ENCODE assay signal across 15 mouse cellular contexts in genomic region chr6:90698843-90699242, GRCm38 (mm10).
DNase-seq lines count a peak whose midpoint lies in the region; ATAC-seq and TF ChIP-seq lines count a peak whose summit lies in the region.
"Had no signal": no experiment of that assay in that cellular context is flagged by ENCODE, and none has a peak within 500 bp of the region (broad histone marks: within the 10 kb centered on the region; RNA-seq: fewer than 3 reads in every experiment).

No protein-coding gene starts in this region.

- no peak for TF ChIP-seq POLR2A in limb, embryonic 14.5 days (IDR thresholded peaks at IDR 0.05; ENCODE audit: borderline replicate concordance, extremely low read depth, insufficient read depth, insufficient read length)

- H3K4me2 ChIP-seq in limb, embryonic 14.5 days (replicated peaks; ENCODE audit: low read depth, low read length, severe bottlenecking): no peak overlapping the region
- H3K4me2 ChIP-seq in hindbrain, embryonic 11.5 days (replicated peaks; ENCODE audit: low read depth, low read length): no peak overlapping the region
- H3K4me2 ChIP-seq: lung, embryonic 14.5 days had no signal

- no peaks in the 10 kb centered on the region for H3K9me3 ChIP-seq in heart, embryonic 10.5 days
- no peaks in the 10 kb centered on the region for H3K9me3 ChIP-seq in limb, embryonic 14.5 days (ENCODE audit: control insufficient read depth, low read length)
- no peaks in the 10 kb centered on the region for H3K9me3 ChIP-seq in limb, embryonic 10.5 days (replicated peaks)
- no peaks in the 10 kb centered on the region for H3K9me3 ChIP-seq in hindbrain, embryonic 11.5 days (ENCODE audit: control insufficient read depth, low read length)

- H3K9ac ChIP-seq in limb, embryonic 14.5 days (ENCODE audit: low read depth, low read length, severe bottlenecking): no peak overlapping the region
- H3K9ac ChIP-seq in hindbrain, embryonic 11.5 days (ENCODE audit: low read depth, low read length): no peak overlapping the region
- H3K9ac ChIP-seq: lung, embryonic 14.5 days had no signal

- 0 out of 2 replicates have a peak, but pooled peaks have one; percentile 25 for ATAC-seq in limb, embryonic 14.5 days (ENCODE audit: low FRiP score, low read depth)
- ATAC-seq in hindbrain, embryonic 11.5 days (ENCODE audit: low FRiP score): peak; percentile 18; the same call in 1 of the 2 replicates
- ATAC-seq in erythroid progenitor cell, adult 5-6 weeks (replicated peaks; ENCODE audit: low FRiP score, poor library complexity, severe bottlenecking): no peak

- peak overlapping the region; percentile 78 for H3K27ac ChIP-seq in heart, embryonic 10.5 days
- H3K27ac ChIP-seq in limb, embryonic 14.5 days (replicated peaks; ENCODE audit: low read depth, low read length): no peak overlapping the region
- H3K27ac ChIP-seq in limb, embryonic 10.5 days: no peak overlapping the region
- H3K27ac ChIP-seq in hindbrain, embryonic 11.5 days (ENCODE audit: low read depth, low read length): peak overlapping the region; percentile 59

- WGBS in heart, embryonic 10.5 days: 27% methylated on average over 6 of the region's 6 CpGs
- 53% methylated on average over 6 of the region's 6 CpGs for WGBS in limb, embryonic 14.5 days
- 34% methylated on average over 6 of the region's 6 CpGs for WGBS in limb, embryonic 10.5 days
- WGBS in hindbrain, embryonic 11.5 days: 23% methylated on average over 6 of the region's 6 CpGs

- peaks cover 9% of the 10 kb centered on the region for H3K36me3 ChIP-seq in heart, embryonic 10.5 days
- H3K36me3 ChIP-seq in limb, embryonic 14.5 days (ENCODE audit: control insufficient read depth, insufficient read depth, low read length): peaks cover 9% of the 10 kb centered on the region
- H3K36me3 ChIP-seq in limb, embryonic 10.5 days: peaks cover 8% of the 10 kb centered on the region
- no peaks in the 10 kb centered on the region for H3K36me3 ChIP-seq in hindbrain, embryonic 11.5 days (ENCODE audit: control insufficient read depth, insufficient read depth, low read length)

- no peak overlapping the region for H3K4me3 ChIP-seq in heart, embryonic 10.5 days
- H3K4me3 ChIP-seq in limb, embryonic 14.5 days (replicated peaks; ENCODE audit: low read length): no peak overlapping the region
- H3K4me3 ChIP-seq in limb, embryonic 10.5 days: no peak overlapping the region
- no peak overlapping the region for H3K4me3 ChIP-seq in hindbrain, embryonic 11.5 days (ENCODE audit: low read depth, low read length)

- H3K27me3 ChIP-seq in heart, embryonic 10.5 days (ENCODE audit: insufficient read depth, poor library complexity, severe bottlenecking): no peaks in the 10 kb centered on the region
- no peaks in the 10 kb centered on the region for H3K27me3 ChIP-seq in limb, embryonic 14.5 days (ENCODE audit: control insufficient read depth, insufficient read depth, low read length)
- H3K27me3 ChIP-seq in limb, embryonic 10.5 days (ENCODE audit: low read depth, poor library complexity, severe bottlenecking): no peaks in the 10 kb centered on the region
- H3K27me3 ChIP-seq in hindbrain, embryonic 11.5 days (ENCODE audit: control insufficient read depth, insufficient read depth, low read length): no peaks in the 10 kb centered on the region

- peaks cover 88% of the 10 kb centered on the region for H3K4me1 ChIP-seq in heart, embryonic 10.5 days
- peaks cover 43% of the 10 kb centered on the region for H3K4me1 ChIP-seq in limb, embryonic 14.5 days (ENCODE audit: control insufficient read depth, insufficient read depth, low read length)
- peaks cover 41% of the 10 kb centered on the region for H3K4me1 ChIP-seq in limb, embryonic 10.5 days
- peaks cover 18% of the 10 kb centered on the region for H3K4me1 ChIP-seq in hindbrain, embryonic 11.5 days (replicated peaks; ENCODE audit: control insufficient read depth, insufficient read depth, low read length)

- no peak for DNase-seq in heart, embryonic 10.5 days (ENCODE audit: low spot score)
- no peak for DNase-seq in heart, adult 11 months
- DNase-seq in limb, embryonic 14.5 days (ENCODE audit: low spot score): no peak
- no peak for DNase-seq in limb, embryonic 10.5 days (ENCODE audit: low spot score)
- DNase-seq in hindbrain, embryonic 11.5 days (ENCODE audit: low spot score): no peak
- DNase-seq in thymus, postnatal 14 days: peak; percentile 45
- no peak for DNase-seq in lung, postnatal 10 days
- DNase-seq: adrenal gland, adult 2 months; B cell, adult 2 months; cerebellum, adult 8-10 months; embryo, embryonic 11 days; kidney, adult 8-10 months; lung, embryonic 14.5 days; right cerebral cortex, postnatal 4 days had no signal

Comparison
In these comparisons a context has a peak if more than half of its experiments do, and no peak if none do; other contexts are left out.
1. H3K27ac ChIP-seq: peak in heart, embryonic 10.5 days (single experiment) and hindbrain, embryonic 11.5 days (single experiment); none in limb, embryonic 14.5 days (single experiment) and limb, embryonic 10.5 days (single experiment).